Mouse (Mus musculus) stomach, postnatal 0 days (tissue): Measurements from ENCODE around the gene Man2a1.

Experiments
- CTCF ChIP-seq: IDR thresholded peaks from 2 replicates; pipeline ENCODE4 v1.5.1; 2016; ENCODE audit warnings: antibody characterized with exemption, low read depth, mild to moderate bottlenecking, moderate library complexity
- EP300 ChIP-seq: optimal IDR thresholded peaks from 2 replicates; pipeline ENCODE3; 2016; ENCODE audit warnings: antibody characterized with exemption

DNA sequence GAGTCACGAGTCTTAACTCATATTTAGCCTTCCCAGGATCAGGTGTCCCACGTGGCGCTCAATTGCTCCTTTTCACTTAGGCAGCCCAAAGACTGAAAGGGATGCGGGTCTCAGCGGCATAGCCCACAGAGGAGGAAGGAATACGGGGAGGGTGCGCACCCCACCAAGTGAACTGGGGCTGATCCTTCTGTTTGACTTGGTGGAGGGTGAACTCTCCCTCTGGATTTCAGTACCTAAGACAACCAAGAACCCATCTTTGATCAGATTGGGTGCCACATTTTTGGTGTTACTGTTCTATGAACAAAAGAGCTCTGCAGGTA is 202.4 kb downstream of the Man2a1 start:
- TF ChIP-seq CTCF (no peak), EP300 (no peak)
